Mouse (Mus musculus) skeletal muscle tissue, adult 2 months (tissue): ENCODE measurements around the gene Klhl24.
A peak's percentile ranks its signal among the peaks of the same experiment; 100 is the strongest.
"Not testable (repeated sequence)": the region's sequence is repeated elsewhere in the genome, so short reads cannot be mapped to it uniquely, and the experiment has no call there.

Experiments used
- DNase-seq: peaks from one replicate; pipeline ENCODE4 v3.0.0-alpha.2; 2012; ENCODE audit warnings: low read depth, low spot score

The Klhl24 gene

DNA sequence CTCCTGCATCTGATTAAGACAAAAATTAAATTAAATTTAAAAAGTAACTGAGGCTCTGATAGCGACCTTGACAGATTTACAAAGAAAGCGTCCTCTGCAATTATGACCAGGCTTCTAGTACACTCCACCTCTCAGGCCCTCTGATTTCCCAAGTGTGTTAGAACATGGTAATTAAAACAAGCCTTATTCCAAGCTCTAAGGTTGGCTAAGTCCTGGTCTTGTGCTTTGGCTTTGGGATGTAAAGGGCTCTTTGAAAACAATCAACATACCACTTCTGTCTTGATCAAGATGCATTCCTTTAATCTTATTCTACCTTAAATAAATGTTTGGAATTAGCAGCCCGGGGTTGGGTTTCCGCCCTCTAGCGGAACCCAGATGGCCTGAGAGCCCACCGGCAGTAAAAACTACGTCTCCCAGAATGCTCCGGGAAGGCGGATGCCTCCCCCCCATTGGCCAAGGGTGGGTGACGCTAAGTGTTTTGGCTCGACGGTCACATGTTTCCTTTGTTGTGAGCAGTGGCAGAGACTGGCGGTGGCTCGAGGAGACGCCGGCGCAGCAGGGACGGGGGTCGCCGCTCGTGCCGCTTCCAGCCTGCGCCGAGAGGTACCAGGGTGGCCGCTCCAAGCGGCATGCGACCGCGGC is at the start of gene Klhl24:
Gene Klhl24, plus strand, starts transcription at position 474 of the 642 bp plus-strand sequence.
- DNase-seq = peak; percentile 94

GRCm38 (mm10) chr16:20052655-20053054 is 44.7 kb upstream of the Klhl24 start:
- DNase-seq = no peak

- no peak for DNase-seq
Observed at GRCm38 (mm10) chr16:20072770-20073169, 24.6 kb upstream of the Klhl24 start.

GRCm38 (mm10) chr16:20076675-20077074 is 20.7 kb upstream of the Klhl24 start:
- no peak for DNase-seq

GRCm38 (mm10) chr16:20080271-20080670 is 17.1 kb upstream of the Klhl24 start:
- DNase-seq = no peak

- no peak for DNase-seq
Observed at GRCm38 (mm10) chr16:20084623-20085022, 12.7 kb upstream of the Klhl24 start.

DNA sequence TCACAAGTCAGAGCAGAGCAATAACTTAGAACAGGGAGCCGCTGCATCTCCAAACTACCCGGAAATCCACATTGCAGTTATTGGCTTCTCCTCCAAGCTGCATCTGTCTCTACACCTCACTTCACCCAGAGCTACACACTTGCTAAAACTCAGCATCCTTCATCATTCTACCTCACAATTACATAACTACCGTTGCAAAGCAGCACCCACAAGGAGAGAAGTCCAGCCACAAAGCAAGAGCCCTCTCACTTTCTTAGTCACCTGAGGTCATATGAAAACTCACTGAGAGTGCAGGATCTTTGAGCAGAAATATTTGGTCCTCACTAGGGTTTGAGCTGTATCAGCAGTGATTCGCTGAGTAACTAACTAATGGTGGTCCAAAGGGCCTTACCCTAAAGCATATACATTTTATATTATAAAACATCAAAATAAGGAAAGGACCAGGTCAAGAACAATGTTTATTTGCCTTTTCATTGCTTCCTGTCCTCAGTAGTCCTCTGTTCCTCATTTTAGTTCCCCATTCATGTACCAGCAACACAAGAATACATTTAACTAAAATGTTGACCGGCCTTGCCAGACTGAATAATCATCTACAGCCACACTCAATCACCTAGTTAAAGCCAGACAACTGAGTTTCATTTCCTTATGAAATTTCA is 12.0 kb upstream of the Klhl24 start:
- DNase-seq = no peak

GRCm38 (mm10) chr16:20086976-20087375 is 10.4 kb upstream of the Klhl24 start:
- no peak for DNase-seq

- DNase-seq = no peak
Observed at GRCm38 (mm10) chr16:20089636-20090035, 7.7 kb upstream of the Klhl24 start.

GRCm38 (mm10) chr16:20090921-20091575 is 6.3 kb upstream of the Klhl24 start:
- DNase-seq = peak; percentile 75

GRCm38 (mm10) chr16:20095966-20096365 is 1.4 kb upstream of the Klhl24 start:
- no peak for DNase-seq

DNA sequence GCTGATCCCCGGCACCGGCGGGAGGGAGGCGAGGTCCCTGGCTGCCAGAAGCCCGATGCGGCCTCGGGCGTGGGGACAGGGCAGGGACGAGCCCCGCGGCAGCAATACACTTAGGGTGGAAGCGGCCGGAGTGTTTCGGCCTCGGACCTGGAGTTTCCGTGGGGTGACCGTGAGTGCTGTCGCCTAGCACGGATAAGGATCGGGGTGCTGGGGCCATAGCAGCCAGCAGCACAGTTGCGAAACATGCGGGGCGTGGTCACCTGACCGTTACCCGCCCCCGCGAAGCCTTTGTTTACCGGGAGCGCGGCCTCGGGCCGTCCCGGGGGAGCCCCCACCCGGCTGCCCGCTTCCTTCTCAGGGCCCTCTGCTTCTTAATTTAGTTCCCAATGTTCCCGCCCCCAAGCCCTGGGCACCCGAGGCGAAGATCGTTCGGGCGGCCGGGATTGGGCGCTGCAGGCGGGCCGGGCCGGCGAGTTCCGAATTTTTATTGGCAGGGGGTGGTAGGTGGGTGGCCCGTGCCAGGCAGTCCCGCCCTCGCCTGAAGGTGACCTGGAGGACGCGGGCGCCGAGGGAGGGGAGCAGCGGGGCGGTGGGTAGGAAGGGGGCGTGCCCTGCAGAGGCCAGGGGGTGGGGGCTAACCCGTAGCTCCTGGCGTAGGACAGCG is 501 bp downstream of the Klhl24 start:
- DNase-seq = peak; percentile 92

DNA sequence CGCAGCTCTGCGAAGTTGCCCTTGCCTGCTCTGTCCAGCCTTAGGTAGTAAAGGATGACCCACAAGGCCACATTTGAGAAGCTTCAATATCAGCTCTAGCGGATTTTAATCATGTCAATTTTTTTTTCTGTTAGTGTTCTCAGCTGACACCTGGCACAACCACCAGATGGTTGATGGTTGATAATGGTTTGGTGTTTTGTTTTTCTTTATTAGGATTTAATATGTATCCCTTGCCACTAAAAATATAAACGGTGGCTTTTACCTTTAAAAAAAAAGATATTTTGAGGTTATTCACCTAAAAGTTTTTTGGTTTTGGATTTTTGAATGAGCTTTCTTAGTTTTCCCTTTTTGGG is 1.0 kb downstream of the Klhl24 start:
- DNase-seq = no peak

DNA sequence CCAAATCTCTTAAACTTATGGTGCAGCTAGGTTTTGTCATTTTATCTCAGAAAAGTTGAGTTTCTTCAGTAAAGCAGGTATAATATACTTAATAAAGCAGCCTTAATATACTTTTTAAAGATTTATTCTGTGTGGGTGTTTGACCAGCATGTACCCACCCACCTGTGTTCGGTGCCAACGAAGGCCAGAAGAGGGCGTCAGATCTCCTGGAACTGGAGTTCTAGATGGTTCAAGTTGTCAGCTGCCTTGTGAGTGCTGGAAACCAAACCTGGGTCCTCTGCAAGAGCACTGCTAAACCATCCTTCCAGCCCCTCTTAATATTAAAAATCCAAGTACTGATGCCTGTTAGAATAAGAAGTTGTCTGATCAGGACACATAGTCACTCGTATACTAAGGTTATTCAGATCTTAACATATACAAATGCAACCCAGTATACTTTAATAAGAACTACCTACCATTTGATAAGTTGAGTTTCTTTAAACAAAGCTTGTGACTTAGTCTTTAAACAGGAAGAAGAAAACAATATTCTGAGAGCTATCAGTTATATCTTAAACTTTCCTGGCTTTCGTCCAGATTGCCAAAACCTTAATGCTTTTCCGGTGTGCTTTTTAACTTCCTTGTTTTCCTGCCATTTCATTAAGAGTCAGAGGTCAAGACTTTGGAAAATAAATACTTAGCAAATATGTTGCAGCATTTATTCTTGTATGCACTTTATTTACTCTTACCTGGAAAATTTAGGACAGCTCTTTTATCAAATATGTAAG is 1.7 kb downstream of the Klhl24 start:
- no peak for DNase-seq

- no peak for DNase-seq
Observed at GRCm38 (mm10) chr16:20106996-20107395, 9.7 kb downstream of the Klhl24 start.

- no peak for DNase-seq
Observed at GRCm38 (mm10) chr16:20108961-20109360, 11.6 kb downstream of the Klhl24 start.

GRCm38 (mm10) chr16:20112649-20113048 is 15.3 kb downstream of the Klhl24 start:
- DNase-seq = no peak

DNA sequence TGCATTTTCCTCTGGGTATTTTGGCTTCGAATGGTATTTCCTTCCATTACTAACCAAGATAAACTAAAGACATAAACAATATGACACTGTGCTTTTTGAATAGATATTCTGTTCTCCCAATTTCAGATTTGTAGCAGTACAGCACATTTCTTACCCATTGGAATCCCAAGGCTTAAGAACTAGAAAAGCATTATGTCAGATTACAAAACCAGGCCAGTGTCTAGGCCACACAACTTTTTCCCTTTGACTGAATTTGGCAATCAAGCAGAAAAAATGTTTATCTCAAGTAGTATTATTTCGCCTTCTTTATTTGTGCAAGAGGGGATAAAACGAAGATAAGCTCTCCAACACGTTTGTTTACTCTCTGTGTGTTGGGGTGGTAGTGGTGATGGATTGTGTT is 18.7 kb downstream of the Klhl24 start:
- DNase-seq = no peak

- not testable (repeated sequence) for DNase-seq
Observed at GRCm38 (mm10) chr16:20126319-20126883, 29.1 kb downstream of the Klhl24 start.

DNA sequence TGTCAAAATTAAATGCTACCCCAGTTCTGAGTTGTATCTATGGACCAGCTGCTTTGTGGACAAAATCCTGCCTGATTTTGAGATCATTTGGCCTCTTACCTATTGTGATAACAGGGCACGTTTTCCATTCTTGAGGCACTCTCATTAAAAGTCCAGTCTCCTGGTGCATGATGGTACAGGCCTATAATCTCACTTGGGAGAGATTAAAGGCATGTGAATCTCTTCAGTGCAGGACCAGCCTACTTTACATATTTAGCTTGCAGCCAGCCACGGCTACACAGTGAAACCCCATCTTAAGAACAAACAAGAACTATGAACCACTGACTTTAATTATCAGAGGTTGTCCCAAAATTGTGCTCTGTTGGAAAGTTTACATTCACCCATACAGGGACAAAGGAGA is 33.1 kb downstream of the Klhl24 start:
- no peak for DNase-seq

DNA sequence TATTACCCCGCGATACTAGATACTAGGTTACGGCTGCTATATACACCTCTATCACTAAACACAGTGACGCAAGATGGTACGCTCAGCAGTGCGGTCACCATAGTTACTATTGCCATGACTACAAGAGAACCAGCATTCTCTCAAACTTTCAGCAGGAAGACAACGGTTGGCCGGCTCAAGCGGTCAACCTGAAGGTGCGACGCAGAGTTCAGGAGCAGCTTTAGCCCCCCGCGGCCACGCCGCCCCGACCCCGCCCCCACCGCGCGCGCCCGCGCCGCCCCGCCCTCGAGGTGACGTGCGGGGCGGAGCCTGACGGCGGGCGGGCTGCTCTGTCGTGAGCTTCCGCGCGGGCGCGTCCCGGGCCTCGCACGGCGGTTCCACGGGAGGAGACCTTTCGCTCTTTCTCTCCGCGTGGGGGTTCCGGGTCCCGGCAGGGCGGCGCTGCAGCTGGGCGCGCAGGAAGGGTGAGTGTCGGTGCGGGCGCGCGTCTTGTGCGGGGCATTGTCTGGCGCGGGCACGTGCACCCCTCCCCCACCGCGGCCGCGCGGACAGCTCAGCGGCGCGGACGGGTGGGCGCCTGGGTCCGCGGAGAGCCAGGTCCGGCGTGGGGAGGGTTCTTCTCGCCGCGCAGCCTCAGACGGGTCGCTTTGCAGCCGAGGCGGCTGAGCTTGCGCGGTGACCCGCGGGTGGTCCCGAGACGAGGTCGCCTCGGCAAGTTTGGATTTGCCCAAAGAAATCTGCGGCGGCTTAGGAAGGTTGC is 43.6 kb downstream of the Klhl24 start, which contains the start of gene Yeats2:
Gene Yeats2, plus strand, starts transcription at position 292 of the 760 bp plus-strand sequence.
- peak; percentile 45 for DNase-seq
